7 mouse cellular contexts compared by ENCODE assay signal in genomic region chr2:144369020-144369421, GRCm38 (mm10). TPM values are rescaled to one million over a fixed set of nuclear protein-coding genes. Genes with fewer than 3 reads are reported as not detected.
DNase-seq lines count a peak whose midpoint lies in the region; ATAC-seq and TF ChIP-seq lines count a peak whose summit lies in the region.

No protein-coding gene starts in this region.

- WGBS in lung, adult 2 months = under 1% methylated on average over 43 of the region's 43 CpGs
- WGBS in hindbrain, embryonic 13.5 days = under 1% methylated on average over 43 of the region's 43 CpGs
- 0% methylated on average over 23 of the region's 43 CpGs for WGBS in midbrain, embryonic 12.5 days

- peaks cover 11% of the 10 kb centered on the region for H3K36me3 ChIP-seq in hindbrain, embryonic 13.5 days
- H3K36me3 ChIP-seq in midbrain, embryonic 12.5 days = peaks cover 11% of the 10 kb centered on the region

- H3K4me3 ChIP-seq in lung, adult 2 months (replicated peaks; ENCODE audit: extremely low read depth, low read depth, low read length) = peak overlapping the region; percentile 81
- H3K4me3 ChIP-seq in hindbrain, embryonic 13.5 days = peak overlapping the region; percentile 87
- peak overlapping the region; percentile 77 for H3K4me3 ChIP-seq in midbrain, embryonic 12.5 days

- no peaks in the 10 kb centered on the region for H3K9me3 ChIP-seq in hindbrain, embryonic 13.5 days
- H3K9me3 ChIP-seq in midbrain, embryonic 12.5 days = no peaks in the 10 kb centered on the region

- peak overlapping the region; percentile 86 for H3K9ac ChIP-seq in hindbrain, embryonic 13.5 days
- peak overlapping the region; percentile 86 for H3K9ac ChIP-seq in midbrain, embryonic 12.5 days (replicated peaks)

- TF ChIP-seq CTCF in lung, adult 2 months (IDR thresholded peaks at IDR 0.05; ENCODE audit: insufficient read depth, low read length) = no peak

- peak overlapping the region; percentile 71 for H3K4me2 ChIP-seq in hindbrain, embryonic 13.5 days
- H3K4me2 ChIP-seq in midbrain, embryonic 12.5 days (replicated peaks) = peak overlapping the region; percentile 72

- H3K4me1 ChIP-seq in lung, adult 2 months (ENCODE audit: control insufficient read depth, insufficient read depth, low read length) = peaks cover 9% of the 10 kb centered on the region
- peaks cover 15% of the 10 kb centered on the region for H3K4me1 ChIP-seq in hindbrain, embryonic 13.5 days (replicated peaks)
- peaks cover 7% of the 10 kb centered on the region for H3K4me1 ChIP-seq in midbrain, embryonic 12.5 days

- H3K27me3 ChIP-seq in hindbrain, embryonic 13.5 days = no peaks in the 10 kb centered on the region
- no peaks in the 10 kb centered on the region for H3K27me3 ChIP-seq in midbrain, embryonic 12.5 days

- 0 out of 2 replicates have a peak, but pooled peaks have one; percentile 13 for TF ChIP-seq POLR2A in lung, adult 2 months (IDR thresholded peaks at IDR 0.05; ENCODE audit: borderline replicate concordance, extremely low read depth, low read depth, low read length)

- DNase-seq in lung, adult 2 months = no peak
- no peak for DNase-seq in lung, postnatal 14 days
- DNase-seq in Muller cell, postnatal 12 days (ENCODE audit: inconsistent ontology term) = peak; percentile 83
- peak; percentile 46 for DNase-seq in embryo, embryonic 11.5 days (ENCODE audit: low read depth, low spot score)
- DNase-seq in layer of hippocampus, postnatal 14 days (ENCODE audit: low spot score in 2 of 2) = no peak

- peak; percentile 92 for ATAC-seq in hindbrain, embryonic 13.5 days (ENCODE audit: low FRiP score)
- ATAC-seq in midbrain, embryonic 12.5 days (ENCODE audit: low FRiP score, low read depth) = peak; percentile 91

- H3K27ac ChIP-seq in hindbrain, embryonic 13.5 days = peak overlapping the region; percentile 95
- H3K27ac ChIP-seq in midbrain, embryonic 12.5 days (replicated peaks) = peak overlapping the region; percentile 96

RNA-seq across cellular contexts. Expression of gene Pet117, which starts 0.2 kb away (rescaled TPM):
- polyA plus RNA-seq in lung, adult 2 months (2012; rRNA removed) = not detected in 2 replicates
- 2.4 and 4.3 TPM in 2 replicates for polyA plus RNA-seq in hindbrain, embryonic 13.5 days (2015; fragmentation: Nextera tagmentation; extraction: Ambion mirVana)
- polyA plus RNA-seq in midbrain, embryonic 12.5 days (2016; fragmentation: Nextera tagmentation; extraction: Ambion mirVana) = not detected in 2 replicates
- total RNA-seq in layer of hippocampus, postnatal 14 days (2021) = 1 to 10 TPM; 5.1 to 8.4 TPM

RNA-seq across cellular contexts. Expression of gene Kat14, which starts 0.2 kb away (rescaled TPM):
- polyA plus RNA-seq in lung, adult 2 months (2012; rRNA removed) = 22.0 and 28.6 TPM in 2 replicates
- polyA plus RNA-seq in hindbrain, embryonic 13.5 days (2015; fragmentation: Nextera tagmentation; extraction: Ambion mirVana) = 29.6 and 33.3 TPM in 2 replicates
- 46.0 and 47.1 TPM in 2 replicates for polyA plus RNA-seq in midbrain, embryonic 12.5 days (2016; fragmentation: Nextera tagmentation; extraction: Ambion mirVana)
- 10 to 100 TPM; 26.6 to 27.6 TPM for total RNA-seq in layer of hippocampus, postnatal 14 days (2021)

RNA-seq across cellular contexts. Expression of gene Ovol2, which starts 37.1 kb away (rescaled TPM):
- polyA plus RNA-seq in lung, adult 2 months (2012; rRNA removed) = 6.7 and 7.4 TPM in 2 replicates
- polyA plus RNA-seq in hindbrain, embryonic 13.5 days (2015; fragmentation: Nextera tagmentation; extraction: Ambion mirVana) = not detected in 2 replicates
- not detected in 2 replicates for polyA plus RNA-seq in midbrain, embryonic 12.5 days (2016; fragmentation: Nextera tagmentation; extraction: Ambion mirVana)
- total RNA-seq in layer of hippocampus, postnatal 14 days (2021) = under 1 TPM; 0.35 to 0.91 TPM

Comparison
In these comparisons a context has a peak if more than half of its experiments do, and no peak if none do; other contexts are left out.
1. DNase-seq: peak in Muller cell, postnatal 12 days (single experiment) and embryo, embryonic 11.5 days (single experiment); none in lung, adult 2 months (single experiment), lung, postnatal 14 days (single experiment) and layer of hippocampus, postnatal 14 days (0 of 2).
2. Peak in every context shown above with its lines, with median percentiles within 50 percentile points of each other: H3K4me3 ChIP-seq.